Mouse (Mus musculus): ENCODE results near the gene Mpg.

The Mpg gene

GRCm38 (mm10) chr11:32201922-32202685 is 24.2 kb upstream of the Mpg start:
- DNase-seq (ENCODE audit: extremely low spot score, low spot score), result no peak

GRCm38 (mm10) chr11:32205058-32205873 is 21.0 kb upstream of the Mpg start, which contains the start of gene Snrnp25:
Gene Snrnp25 (plus strand): TSS chr11:32205415.
- DNase-seq (ENCODE audit: extremely low spot score, low spot score), result peak; percentile 94

DNA sequence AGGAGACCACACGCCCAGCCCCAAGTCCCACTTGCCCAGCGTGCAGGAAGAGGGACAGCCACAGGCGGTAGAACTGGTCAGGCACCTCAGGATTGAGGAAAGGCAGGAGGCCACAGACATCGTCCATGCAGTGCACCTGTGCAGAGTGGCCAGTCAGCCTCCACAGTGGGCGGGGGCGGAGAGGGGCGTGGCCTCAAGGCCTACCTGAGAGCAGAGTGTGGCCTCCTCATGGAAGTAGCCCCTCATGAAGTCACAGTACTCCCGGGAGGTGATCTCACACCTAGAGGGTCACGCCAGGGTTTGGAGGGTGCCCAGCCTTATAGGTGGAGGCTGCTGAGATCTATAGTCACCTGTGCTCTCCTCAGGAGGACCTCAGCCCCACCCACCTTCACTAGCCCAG is 15.7 kb upstream of the Mpg start:
- DNase-seq (ENCODE audit: extremely low spot score, low spot score), result no peak

- DNase-seq (ENCODE audit: extremely low spot score, low spot score), result no peak
These were observed 10.7 kb upstream of the Mpg start for GRCm38 (mm10) chr11:32215372-32216162.

- DNase-seq (ENCODE audit: extremely low spot score, low spot score), result peak; percentile 77
These were observed 9.5 kb upstream of the Mpg start for GRCm38 (mm10) chr11:32216851-32217250.

DNA sequence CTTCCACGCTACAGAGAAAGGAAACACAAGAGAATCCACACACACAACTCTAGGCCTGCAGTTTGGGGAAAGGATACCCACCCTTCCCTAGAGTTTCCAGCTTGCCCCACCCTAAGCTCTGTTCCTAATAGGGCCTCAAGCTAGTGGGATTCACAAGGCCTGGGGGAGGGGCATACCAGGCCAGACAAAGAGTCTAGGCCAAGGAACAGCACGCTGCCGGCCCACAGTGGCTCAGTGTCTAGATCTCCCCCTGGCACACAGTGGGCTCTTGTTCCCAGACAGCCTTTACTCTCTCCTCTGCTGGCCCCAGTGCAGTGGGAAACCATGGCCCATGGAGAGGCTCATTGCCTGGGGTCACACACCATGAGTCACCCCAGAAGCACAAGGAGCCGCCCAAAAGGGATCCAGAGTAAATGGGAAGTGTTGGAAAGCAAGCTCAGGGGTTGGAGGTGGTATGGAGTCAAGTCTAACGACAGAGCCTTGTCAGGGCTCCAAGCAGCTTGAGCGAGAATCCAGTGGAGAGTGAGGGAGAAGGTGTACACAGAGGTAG is 7.7 kb upstream of the Mpg start:
- DNase-seq (ENCODE audit: extremely low spot score, low spot score), result no peak

- no peak for DNase-seq (ENCODE audit: extremely low spot score, low spot score)
These were observed 7.0 kb upstream of the Mpg start for GRCm38 (mm10) chr11:32219287-32219686.

DNA sequence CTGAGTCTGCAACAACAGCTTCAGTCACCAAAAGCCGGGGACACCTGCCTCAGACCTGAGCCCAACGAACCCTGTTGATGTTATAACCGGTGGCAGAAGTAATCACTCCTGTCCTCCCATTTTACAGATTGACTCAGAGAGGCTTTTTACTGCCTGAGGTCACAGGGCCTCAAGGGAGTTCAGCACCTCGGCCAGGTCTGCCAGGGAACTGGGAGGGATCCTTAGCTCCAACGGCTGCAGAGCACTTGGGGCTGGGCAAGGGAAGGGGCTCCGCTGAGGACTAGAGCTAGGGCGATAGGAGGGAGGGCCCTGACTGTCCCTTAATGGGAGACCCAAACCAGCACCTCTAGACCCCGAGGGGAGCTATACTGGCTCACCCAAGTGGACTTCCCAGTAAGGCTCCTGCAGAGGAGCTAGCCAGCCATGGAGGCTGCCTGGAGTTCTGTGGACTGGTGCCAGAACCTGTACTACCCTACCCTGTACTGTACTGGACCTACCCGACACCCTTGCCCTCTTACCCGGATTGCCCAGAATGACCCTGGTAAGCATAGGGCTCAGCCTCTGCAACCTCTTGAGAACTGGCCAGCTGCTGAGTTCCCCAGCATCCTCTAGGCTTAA is 5.6 kb upstream of the Mpg start:
- no peak for DNase-seq (ENCODE audit: extremely low spot score, low spot score)

GRCm38 (mm10) chr11:32221225-32221950 is 4.9 kb upstream of the Mpg start:
- DNase-seq (ENCODE audit: extremely low spot score, low spot score), result peak; percentile 77

GRCm38 (mm10) chr11:32221951-32222409 is 4.3 kb upstream of the Mpg start, which contains the start of gene Rhbdf1:
Gene Rhbdf1 (minus strand): TSS chr11:32222300.
- DNase-seq (ENCODE audit: extremely low spot score, low spot score), result no peak

GRCm38 (mm10) chr11:32222570-32223194 is 3.6 kb upstream of the Mpg start:
- DNase-seq (ENCODE audit: extremely low spot score, low spot score), result no peak

GRCm38 (mm10) chr11:32223297-32223967 is 2.9 kb upstream of the Mpg start:
- no peak for DNase-seq (ENCODE audit: extremely low spot score, low spot score)

- DNase-seq (ENCODE audit: extremely low spot score, low spot score), result peak; percentile 54
These were observed 1.7 kb upstream of the Mpg start for GRCm38 (mm10) chr11:32224468-32225139.

DNA sequence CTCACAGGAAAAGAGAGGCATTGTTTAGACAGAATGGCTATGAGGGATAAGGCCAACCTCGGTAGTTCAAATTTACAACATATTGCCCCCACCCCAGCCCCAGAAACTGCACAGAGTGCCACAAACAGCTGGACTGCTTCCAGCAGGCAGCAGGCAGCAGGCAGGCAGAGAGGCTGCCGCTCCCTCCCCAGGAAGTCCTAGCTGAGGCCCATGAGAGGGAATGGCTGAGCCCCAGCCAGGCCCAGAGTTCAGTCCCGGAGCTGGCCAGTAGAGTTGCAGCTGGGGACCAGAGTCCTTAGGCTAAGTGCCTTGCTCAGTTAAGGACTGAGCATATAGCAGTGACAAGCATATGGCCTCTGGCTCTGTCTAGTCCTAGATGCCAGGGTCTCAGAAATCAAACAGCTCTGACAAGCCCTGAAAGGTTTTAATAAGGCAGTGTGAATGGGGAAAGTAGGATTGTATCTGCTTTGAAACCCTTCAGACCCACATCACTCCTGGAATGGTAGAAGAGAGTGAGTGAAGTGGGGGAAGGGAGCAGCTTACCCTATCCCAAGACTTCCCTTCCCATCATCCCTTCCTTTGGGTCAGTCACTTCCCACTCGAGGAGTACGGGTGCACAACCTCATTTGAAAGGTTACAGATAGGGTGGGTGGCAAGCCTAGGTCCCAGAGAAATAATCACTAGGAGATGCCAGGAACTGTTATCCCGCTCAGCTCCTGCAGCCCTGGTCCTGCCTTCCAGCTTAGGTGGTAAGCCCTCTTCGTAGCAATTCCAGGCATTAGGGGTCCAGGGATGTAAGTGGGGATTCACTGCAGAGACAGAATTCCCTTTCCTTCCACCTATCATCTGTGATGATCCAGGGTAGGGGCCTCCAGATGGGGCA is 842 bp upstream of the Mpg start:
- DNase-seq (ENCODE audit: extremely low spot score, low spot score), result no peak

- DNase-seq (ENCODE audit: extremely low spot score, low spot score), result no peak
These were observed 736 bp downstream of the Mpg start for GRCm38 (mm10) chr11:32227041-32227440.

DNA sequence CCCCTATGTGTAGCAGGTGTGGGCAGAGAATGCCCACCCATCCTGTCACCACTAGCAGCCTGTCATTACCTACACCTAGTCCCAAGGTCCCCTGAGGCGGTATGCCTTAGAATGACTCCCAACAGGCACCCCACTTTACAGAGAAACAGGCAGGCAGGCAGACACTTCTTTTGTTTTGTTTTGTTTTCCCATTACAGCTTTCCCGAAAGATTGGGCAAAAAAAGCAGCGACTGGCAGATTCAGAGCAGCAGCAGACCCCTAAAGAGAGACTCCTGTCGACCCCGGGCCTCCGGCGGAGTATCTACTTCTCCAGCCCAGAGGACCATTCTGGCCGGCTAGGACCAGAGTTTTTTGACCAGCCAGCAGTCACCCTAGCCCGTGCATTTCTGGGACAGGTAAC is 1.2 kb downstream of the Mpg start:
- no peak for DNase-seq (ENCODE audit: extremely low spot score, low spot score)

DNA sequence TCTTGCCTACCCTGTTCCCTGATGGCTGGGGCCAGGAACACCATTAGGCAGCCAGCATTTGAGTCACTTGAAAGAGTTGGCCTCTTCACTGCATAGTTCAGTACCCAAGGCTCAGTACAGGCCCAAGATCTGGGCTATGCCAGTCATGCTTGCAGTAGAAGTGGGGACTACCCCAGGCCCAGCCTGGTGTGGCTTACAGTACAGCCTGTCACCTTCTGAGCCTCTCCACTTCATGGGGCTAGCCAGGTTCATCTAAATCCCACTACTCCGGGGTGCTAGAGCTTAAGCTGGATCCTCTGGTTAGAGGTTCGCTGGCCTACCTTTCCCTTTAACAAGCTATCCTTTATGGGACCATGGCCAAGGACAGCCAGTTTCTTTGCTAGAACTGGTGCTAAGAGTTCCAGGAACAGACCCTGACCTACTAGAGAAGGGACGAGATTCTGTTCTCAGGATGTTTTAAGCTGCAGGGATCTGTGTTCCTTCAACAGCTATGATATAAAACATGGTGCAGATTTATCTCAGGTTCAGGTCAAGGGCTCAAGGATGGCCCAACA is 2.1 kb downstream of the Mpg start:
- no peak for DNase-seq (ENCODE audit: extremely low spot score, low spot score)
